Mouse (Mus musculus): ENCODE measurements at regions not wholly inside any gene's neighbourhood (a gene's known extent, or its start where the extent isn't known, plus 50 kb on each side); places are given as distances from the start of the nearest gene placed in this dataset.

- Histone ChIP-seq H3K79me2 (replicated peaks; ENCODE audit: control insufficient read depth, insufficient read depth, low read length) (no peaks in the 10 kb centered on the region), H3K4me3 (no peak overlapping the region), H3K4me1 (ENCODE audit: control insufficient read depth, insufficient read depth, low read length) (peaks cover 1% of the 10 kb centered on the region; the same call in 1 of the 2 replicates), H3K27ac (no peak overlapping the region), H3K9ac (ENCODE audit: low read depth, low read length) (no peak overlapping the region), H3K27me3 (ENCODE audit: control insufficient read depth, insufficient read depth, low read length) (no peaks in the 10 kb centered on the region), H3K36me3 (ENCODE audit: control insufficient read depth, insufficient read depth, low read length) (no peaks in the 10 kb centered on the region)
- DNase-seq = no peak
- intact Hi-C loops (cut with DNase I) = no loop called here
- TF ChIP-seq EP300 (IDR thresholded peaks at IDR 0.05; ENCODE audit: insufficient read depth, low read depth, low read length) = no peak
- TF ChIP-seq POLR2A (IDR thresholded peaks at IDR 0.05; ENCODE audit: insufficient read depth, low read depth, low read length) = no peak
- TF ChIP-seq CTCF (IDR thresholded peaks at IDR 0.05) = no peak
Observed at GRCm38 (mm10) chr8:91997892-91998189, 196.0 kb upstream of the Irx3 start.

- no peaks in the 10 kb centered on the region for H3K36me3 ChIP-seq (ENCODE audit: control insufficient read depth, insufficient read depth, low read length)
- H3K9ac ChIP-seq (ENCODE audit: low read depth, low read length) = no peak overlapping the region
- no peak for TF ChIP-seq POLR2A (IDR thresholded peaks at IDR 0.05; ENCODE audit: insufficient read depth, low read depth, low read length)
- no peak for TF ChIP-seq EP300 (IDR thresholded peaks at IDR 0.05; ENCODE audit: insufficient read depth, low read depth, low read length)
- no peak for TF ChIP-seq CTCF (IDR thresholded peaks at IDR 0.05)
- WGBS = 75% methylated on average over 26 of the region's 26 CpGs
- H3K27me3 ChIP-seq (ENCODE audit: control insufficient read depth, insufficient read depth, low read length) = no peaks in the 10 kb centered on the region
- no peak for DNase-seq
- H3K4me1 ChIP-seq (ENCODE audit: control insufficient read depth, insufficient read depth, low read length) = peaks cover 1% of the 10 kb centered on the region; the same call in 1 of the 2 replicates
- no peaks in the 10 kb centered on the region for H3K79me2 ChIP-seq (replicated peaks; ENCODE audit: control insufficient read depth, insufficient read depth, low read length)
- H3K27ac ChIP-seq = no peak overlapping the region
- H3K4me3 ChIP-seq = no peak overlapping the region
- intact Hi-C loops (cut with DNase I) = no loop called here
Observed at GRCm38 (mm10) chr8:91997023-91997891, 195.4 kb upstream of the Irx3 start.

GRCm38 (mm10) chr8:91996305-91997022 is 194.6 kb upstream of the Irx3 start:
- intact Hi-C loops (cut with DNase I) = no loop called here
- H3K9ac ChIP-seq (ENCODE audit: low read depth, low read length) = no peak overlapping the region
- no peak overlapping the region for H3K4me3 ChIP-seq
- H3K27ac ChIP-seq = no peak overlapping the region
- no peaks in the 10 kb centered on the region for H3K27me3 ChIP-seq (ENCODE audit: control insufficient read depth, insufficient read depth, low read length)
- 71% methylated on average over 10 of the region's 10 CpGs for WGBS
- H3K79me2 ChIP-seq (replicated peaks; ENCODE audit: control insufficient read depth, insufficient read depth, low read length) = no peaks in the 10 kb centered on the region
- peaks cover 1% of the 10 kb centered on the region; the same call in 1 of the 2 replicates for H3K4me1 ChIP-seq (ENCODE audit: control insufficient read depth, insufficient read depth, low read length)
- TF ChIP-seq CTCF (IDR thresholded peaks at IDR 0.05) (no peak), POLR2A (IDR thresholded peaks at IDR 0.05; ENCODE audit: insufficient read depth, low read depth, low read length) (no peak), EP300 (IDR thresholded peaks at IDR 0.05; ENCODE audit: insufficient read depth, low read depth, low read length) (no peak)
- no peak for DNase-seq
- no peaks in the 10 kb centered on the region for H3K36me3 ChIP-seq (ENCODE audit: control insufficient read depth, insufficient read depth, low read length)

GRCm38 (mm10) chr8:91995407-91996144 is 193.7 kb upstream of the Irx3 start:
- Histone ChIP-seq H3K9ac (ENCODE audit: low read depth, low read length) (no peak overlapping the region), H3K4me3 (no peak overlapping the region), H3K27ac (no peak overlapping the region), H3K27me3 (ENCODE audit: control insufficient read depth, insufficient read depth, low read length) (no peaks in the 10 kb centered on the region), H3K4me1 (ENCODE audit: control insufficient read depth, insufficient read depth, low read length) (peaks cover 1% of the 10 kb centered on the region; the same call in 1 of the 2 replicates), H3K36me3 (ENCODE audit: control insufficient read depth, insufficient read depth, low read length) (no peaks in the 10 kb centered on the region; the same call in 1 of the 2 replicates), H3K79me2 (replicated peaks; ENCODE audit: control insufficient read depth, insufficient read depth, low read length) (no peaks in the 10 kb centered on the region)
- intact Hi-C loops (cut with DNase I) = no loop called here
- no peak for TF ChIP-seq EP300 (IDR thresholded peaks at IDR 0.05; ENCODE audit: insufficient read depth, low read depth, low read length)
- no peak for TF ChIP-seq CTCF (IDR thresholded peaks at IDR 0.05)
- TF ChIP-seq POLR2A (IDR thresholded peaks at IDR 0.05; ENCODE audit: insufficient read depth, low read depth, low read length) = no peak
- DNase-seq = no peak
- WGBS = 83% methylated on average over 9 of the region's 9 CpGs

GRCm38 (mm10) chr8:91991542-91992452 is 189.9 kb upstream of the Irx3 start:
- peak overlapping the region; percentile 65 for H3K27ac ChIP-seq
- H3K79me2 ChIP-seq (replicated peaks; ENCODE audit: control insufficient read depth, insufficient read depth, low read length) = no peaks in the 10 kb centered on the region
- peak overlapping the region; percentile 62 for H3K9ac ChIP-seq (ENCODE audit: low read depth, low read length)
- 18% methylated on average over 25 of the region's 25 CpGs for WGBS
- H3K4me1 ChIP-seq (ENCODE audit: control insufficient read depth, insufficient read depth, low read length) = peaks cover 8% of the 10 kb centered on the region
- DNase-seq = peak; percentile 33 to 47
- intact Hi-C loops (cut with DNase I) = loop anchor here (2.0 kb wide), 2 partner anchors 17 to 25 kb away; no protein-coding TSS in a partner anchor
- no peaks in the 10 kb centered on the region for H3K27me3 ChIP-seq (ENCODE audit: control insufficient read depth, insufficient read depth, low read length)
- H3K36me3 ChIP-seq (ENCODE audit: control insufficient read depth, insufficient read depth, low read length) = peaks cover 8% of the 10 kb centered on the region
- TF ChIP-seq EP300 (IDR thresholded peaks at IDR 0.05; ENCODE audit: insufficient read depth, low read depth, low read length) = no peak
- no peak for TF ChIP-seq POLR2A (IDR thresholded peaks at IDR 0.05; ENCODE audit: insufficient read depth, low read depth, low read length)
- no peak for TF ChIP-seq CTCF (IDR thresholded peaks at IDR 0.05)
- H3K4me3 ChIP-seq = peak overlapping the region; percentile 36
